Mouse (Mus musculus) left cerebral cortex, postnatal 14 days (tissue): Measurements from ENCODE around the gene Gm6525. TPM values are rescaled to one million over a fixed set of nuclear protein-coding genes. Genes with fewer than 3 reads are reported as not detected.
A peak's percentile ranks its signal among the peaks of the same experiment; 100 is the strongest.

ENCODE experiments used
- DNase-seq, 2 experiments: peaks; one replicate each; pipeline ENCODE4 v3.0.0; 2021 to 2022; ENCODE audit warnings: low spot score in 2 of 2, mixed read lengths in 1 of 2
- intact Hi-C: fragments of 180-260 bp; cut with DNase I; formaldehyde crosslinking; loops from one replicate; pipeline ENCODE4 v1.15.1; 2025
- long read RNA-seq, 2 experiments: library from polyadenylated mRNA; stranded (forward); transcript quantifications; one replicate each; pipeline ENCODE4 v2.0.0; 2021
- total RNA-seq, 2 experiments: library from RNA; stranded (reverse); gene quantifications; 2 replicates each; pipeline ENCODE4 v1.2.3; 2021

Gene Gm6525
- under 1 TPM in 1 of 2 experiments, not detected in 1; 0.35 TPM for total RNA-seq
- long read RNA-seq, experiment 1, partial matches to known transcripts, result 0 of 1 reads
- long read RNA-seq, experiment 1, other reads (novel, unspliced or antisense), result 0 of 1 reads
- long read RNA-seq, experiment 2, result 0 reads

DNA sequence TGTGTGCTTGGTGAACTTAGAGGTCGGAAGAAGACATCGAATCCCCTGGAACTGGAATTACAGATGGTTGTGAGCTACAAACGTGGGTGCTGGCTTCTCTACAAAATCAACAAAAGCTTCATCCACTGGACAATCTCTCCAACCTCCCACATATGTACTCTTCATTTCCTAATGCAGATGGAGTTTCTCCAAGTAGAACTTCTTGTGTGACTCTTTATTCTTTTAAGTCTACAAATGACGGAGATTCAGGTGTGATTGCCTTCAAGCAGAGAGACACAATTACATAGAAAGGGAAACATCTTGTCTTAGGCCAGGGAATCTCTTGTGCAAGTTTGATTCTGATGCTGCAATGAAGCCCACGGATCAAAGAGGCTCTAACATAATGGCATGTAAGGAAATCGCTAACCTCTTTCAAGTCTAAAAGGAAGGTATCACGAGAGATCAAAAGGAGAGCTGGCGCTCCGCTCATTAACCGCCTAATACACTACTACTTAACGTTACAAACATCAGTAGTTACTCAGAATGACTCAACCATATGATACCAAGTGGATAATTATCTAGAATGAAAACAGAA is at the start of gene Gm6525:
TSS of gene Gm6525 (plus strand) at position 524 of the 574 bp plus-strand sequence.
- DNase-seq, result no peak
- intact Hi-C loops, result loop anchor here (2.0 to 10.0 kb wide), 3 partner anchors 131 to 371 kb away; no protein-coding TSS in a partner anchor

- intact Hi-C loops, result no loop called here
- DNase-seq, result no peak
Measured at GRCm38 (mm10) chr3:84125704-84126289, 48.1 kb upstream of the Gm6525 start.

GRCm38 (mm10) chr3:84126721-84127120 is 47.2 kb upstream of the Gm6525 start:
- intact Hi-C loops, result no loop called here
- no peak for DNase-seq

GRCm38 (mm10) chr3:84127431-84127830 is 46.5 kb upstream of the Gm6525 start:
- intact Hi-C loops, result no loop called here
- peak; percentile 13 to 28 for DNase-seq

DNA sequence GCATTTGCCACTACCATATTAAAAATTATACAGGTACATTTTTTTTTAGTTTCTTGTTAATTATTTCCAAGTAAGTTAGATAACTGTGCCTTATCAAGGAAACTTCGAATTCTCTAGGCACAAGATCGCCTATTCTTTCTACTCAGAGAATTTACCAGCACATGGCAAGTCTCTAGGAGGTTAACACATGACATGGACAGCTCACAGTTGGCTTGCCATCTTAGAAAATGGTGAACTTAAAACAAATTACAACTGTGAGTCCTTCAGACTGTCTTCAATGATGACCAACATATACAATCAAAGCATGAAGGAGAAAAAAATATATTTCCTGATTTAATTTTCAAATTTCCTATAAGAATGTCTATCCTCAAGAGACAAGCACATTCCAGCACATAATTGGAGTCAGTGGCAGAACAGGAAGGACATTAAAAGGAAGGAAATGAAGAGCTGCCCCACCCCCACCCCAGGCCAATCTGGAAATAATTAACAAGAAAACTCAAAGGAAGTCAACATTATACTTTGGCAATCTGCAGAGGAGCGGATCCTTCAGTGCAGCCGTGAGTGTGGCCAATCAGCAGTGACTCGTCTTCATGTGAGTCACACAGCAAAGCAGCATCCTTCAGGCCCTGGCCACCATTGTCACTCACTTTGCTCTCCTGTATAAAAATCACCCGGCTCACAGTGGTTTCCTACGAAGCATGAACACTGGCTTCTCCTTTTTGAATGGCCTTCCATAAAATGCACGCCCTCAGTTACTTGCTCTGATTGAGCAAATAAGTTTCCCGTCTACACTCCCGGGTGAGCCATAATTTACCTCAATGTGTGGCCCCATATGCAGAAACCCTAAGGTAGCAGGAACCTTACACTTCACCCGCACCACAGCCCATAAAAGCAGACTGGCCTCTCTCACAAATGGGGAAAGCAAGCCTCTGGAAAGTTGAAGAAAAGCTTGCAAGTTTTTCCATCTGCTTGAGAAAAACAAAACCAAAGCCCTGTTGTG is 44.7 kb upstream of the Gm6525 start:
- intact Hi-C loops, result no loop called here
- DNase-seq, result no peak

GRCm38 (mm10) chr3:84130776-84131175 is 43.1 kb upstream of the Gm6525 start:
- intact Hi-C loops, result no loop called here
- DNase-seq, result no peak

- intact Hi-C loops, result no loop called here
- no peak for DNase-seq
Measured at GRCm38 (mm10) chr3:84131369-84131768, 42.5 kb upstream of the Gm6525 start.

GRCm38 (mm10) chr3:84135387-84135786 is 38.5 kb upstream of the Gm6525 start:
- no peak for DNase-seq
- intact Hi-C loops, result no loop called here

DNA sequence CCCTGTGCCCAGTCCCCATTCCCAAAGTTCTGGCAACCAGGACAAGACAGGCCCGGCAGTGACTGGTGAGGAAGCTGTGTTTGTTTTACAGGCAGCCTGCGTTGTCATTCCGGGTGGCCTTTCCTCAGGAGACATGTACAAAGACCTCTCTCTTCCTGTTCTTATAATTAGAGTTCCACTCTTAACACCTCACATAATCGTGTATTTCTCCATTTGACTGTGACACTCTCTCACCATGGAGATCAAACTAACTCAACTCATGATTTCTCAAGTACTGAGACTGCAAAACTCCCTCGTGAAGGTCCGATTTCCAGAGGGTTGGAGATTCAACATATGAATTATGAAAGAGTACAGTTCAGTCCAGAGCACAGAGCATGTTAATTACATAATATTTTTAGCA is 38.0 kb upstream of the Gm6525 start:
- intact Hi-C loops, result no loop called here
- no peak for DNase-seq

DNA sequence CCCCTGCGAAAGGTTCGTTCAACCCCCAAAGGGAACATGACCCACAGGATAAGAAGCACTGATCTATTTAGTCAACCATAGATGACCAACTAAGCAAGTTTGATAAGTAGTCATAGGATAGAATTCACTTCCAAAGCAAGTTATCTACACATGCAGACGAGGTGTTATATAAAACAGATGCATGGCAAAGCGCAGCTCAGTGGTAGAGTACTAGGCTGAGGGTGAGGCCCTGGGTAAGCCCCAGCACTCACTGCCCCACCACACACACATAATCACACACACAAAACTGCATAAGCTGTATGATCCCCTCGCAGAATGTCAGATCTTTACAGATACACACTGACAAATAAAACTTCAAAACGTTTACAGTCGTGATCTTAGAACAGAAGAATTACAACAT is 37.4 kb upstream of the Gm6525 start:
- no peak for DNase-seq
- intact Hi-C loops, result no loop called here

DNA sequence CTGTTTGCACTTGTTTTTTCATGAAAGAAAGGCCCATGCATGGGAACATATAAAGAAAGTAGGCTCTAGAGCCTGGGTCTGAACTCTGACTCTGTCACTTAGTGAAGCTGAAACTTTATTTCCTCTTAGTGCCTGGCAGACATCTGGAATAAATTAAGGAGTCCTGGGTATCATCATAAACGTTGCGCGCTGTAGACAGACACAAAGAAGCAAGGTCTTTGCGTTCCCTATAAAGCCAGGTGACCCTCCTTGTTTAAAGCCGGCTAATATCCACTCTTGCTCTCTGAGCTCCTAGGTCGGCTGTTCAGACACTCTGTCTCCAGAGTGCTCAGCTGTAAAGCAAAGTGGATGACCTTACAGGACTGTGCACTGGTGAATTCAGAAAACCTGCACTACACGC is 33.0 kb upstream of the Gm6525 start:
- intact Hi-C loops, result no loop called here
- no peak for DNase-seq

DNA sequence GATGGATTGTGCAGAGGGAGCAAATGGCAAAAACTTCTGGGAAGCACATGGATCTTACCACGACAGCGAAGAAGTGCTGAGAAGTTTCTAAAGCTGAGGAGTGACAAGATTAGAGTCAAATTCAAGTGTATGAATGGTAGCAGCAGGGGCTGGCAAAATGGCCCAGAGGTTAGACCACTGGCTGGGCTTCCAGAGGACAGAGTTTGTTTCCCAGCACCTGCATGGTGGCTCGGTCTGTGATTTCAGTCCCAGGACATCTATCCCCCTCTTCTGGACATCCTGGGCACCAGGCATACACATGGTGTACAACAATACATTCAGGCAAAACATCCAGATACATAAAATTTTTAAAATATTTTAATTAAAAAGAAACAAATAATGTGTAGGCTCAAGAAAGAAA is 24.1 kb upstream of the Gm6525 start:
- no peak for DNase-seq
- intact Hi-C loops, result loop anchor here (10.0 kb wide), 1 partner anchor 235 kb away; no protein-coding TSS in a partner anchor

DNA sequence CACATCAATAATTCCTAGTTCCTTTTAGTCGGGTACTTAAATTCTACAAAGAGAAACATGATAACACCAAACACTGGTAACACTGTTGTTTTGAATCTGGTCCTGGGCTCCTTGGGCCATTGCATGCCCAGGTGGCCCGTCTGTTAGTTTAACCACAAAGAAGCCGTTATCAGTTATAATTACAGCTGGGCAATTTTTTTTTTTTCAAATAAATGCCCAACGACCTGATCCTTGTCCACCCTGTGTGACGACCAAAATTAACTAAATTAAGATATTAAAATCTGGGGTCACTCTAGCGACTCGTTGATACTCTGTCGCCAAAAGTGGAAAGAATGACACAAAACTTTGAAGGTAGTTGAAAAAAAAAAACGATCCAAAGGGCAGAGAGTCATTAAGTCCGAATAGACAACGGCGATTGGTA is 19.2 kb upstream of the Gm6525 start:
- no peak for DNase-seq
- intact Hi-C loops, result loop anchor here (5.0 to 10.0 kb wide), 2 partner anchors 117 to 240 kb away; no protein-coding TSS in a partner anchor

DNA sequence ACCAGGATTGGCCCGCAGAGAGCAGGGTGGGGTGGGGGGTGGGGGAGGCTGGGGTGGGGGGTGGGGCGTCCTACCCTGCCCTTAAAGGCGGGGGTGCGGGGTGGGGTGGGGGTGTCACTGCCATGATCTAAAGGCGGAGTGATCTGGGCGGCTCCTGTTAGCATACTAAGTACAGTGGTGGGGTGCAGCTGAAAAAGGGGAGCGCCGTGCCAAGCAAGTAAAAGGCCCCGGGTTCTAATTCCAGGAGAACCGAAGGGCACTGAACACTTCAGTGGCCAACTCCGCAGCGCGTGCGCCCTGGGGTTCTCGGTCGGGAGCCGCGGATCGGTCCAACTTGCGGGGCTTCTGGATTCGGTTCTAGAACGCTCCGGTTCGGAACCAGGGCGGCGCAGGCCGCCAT is 18.8 kb upstream of the Gm6525 start:
- DNase-seq, result peak in 1 of 2 experiments; percentile 39
- intact Hi-C loops, result loop anchor here (5.0 to 10.0 kb wide), 2 partner anchors 118 to 240 kb away; no protein-coding TSS in a partner anchor

GRCm38 (mm10) chr3:84155558-84156006 is 18.3 kb upstream of the Gm6525 start, which contains the start of gene Mnd1:
Gene Mnd1 (minus strand): TSS chr3:84155786.
- peak; percentile 96 for DNase-seq
- intact Hi-C loops, result loop anchor here (1.0 to 10.0 kb wide), 3 partner anchors 118 to 241 kb away; no protein-coding TSS in a partner anchor

DNA sequence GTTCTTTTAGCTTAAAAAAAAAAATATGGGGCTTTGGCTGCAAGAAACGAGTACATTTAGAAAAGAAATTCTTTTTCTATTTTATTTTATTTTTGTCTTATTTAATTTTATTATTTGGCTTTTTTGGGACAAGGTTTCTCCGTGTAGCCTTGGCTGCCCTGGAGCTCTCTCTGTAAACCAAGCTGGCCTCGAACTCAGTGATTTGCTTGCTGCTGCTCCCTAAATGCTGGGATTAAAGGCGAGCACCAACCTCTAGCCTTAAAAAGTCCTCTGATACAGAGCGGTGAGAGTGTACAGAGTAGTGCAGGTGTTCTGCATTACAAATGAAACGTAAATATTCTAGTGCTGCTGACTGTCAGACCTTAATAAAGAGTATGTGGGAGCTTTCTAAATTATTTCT is 17.8 kb upstream of the Gm6525 start:
- intact Hi-C loops, result loop anchor here (1.0 to 10.0 kb wide), 3 partner anchors 119 to 241 kb away; no protein-coding TSS in a partner anchor
- DNase-seq, result no peak

DNA sequence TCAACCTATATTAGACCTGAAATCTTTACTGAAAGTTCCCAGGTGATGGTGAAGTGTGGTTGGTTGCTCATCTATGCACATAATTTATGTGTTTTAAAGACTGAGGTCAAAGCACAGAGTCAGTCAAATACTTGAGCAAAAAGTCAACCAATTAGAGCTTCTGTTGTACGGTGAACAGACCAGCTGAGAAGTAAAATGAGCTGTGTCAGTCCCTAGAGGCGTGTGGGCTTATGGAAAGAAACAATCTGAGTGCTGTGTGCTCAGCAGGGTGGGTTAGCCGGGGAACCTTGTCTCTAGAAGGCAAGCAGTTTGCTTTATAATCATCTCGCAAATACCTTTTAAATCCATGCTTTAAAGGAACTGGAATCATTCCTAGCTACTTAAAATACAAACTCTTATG is 16.9 kb upstream of the Gm6525 start:
- intact Hi-C loops, result loop anchor here (5.0 to 10.0 kb wide), 2 partner anchors 120 to 242 kb away; no protein-coding TSS in a partner anchor
- no peak for DNase-seq

DNA sequence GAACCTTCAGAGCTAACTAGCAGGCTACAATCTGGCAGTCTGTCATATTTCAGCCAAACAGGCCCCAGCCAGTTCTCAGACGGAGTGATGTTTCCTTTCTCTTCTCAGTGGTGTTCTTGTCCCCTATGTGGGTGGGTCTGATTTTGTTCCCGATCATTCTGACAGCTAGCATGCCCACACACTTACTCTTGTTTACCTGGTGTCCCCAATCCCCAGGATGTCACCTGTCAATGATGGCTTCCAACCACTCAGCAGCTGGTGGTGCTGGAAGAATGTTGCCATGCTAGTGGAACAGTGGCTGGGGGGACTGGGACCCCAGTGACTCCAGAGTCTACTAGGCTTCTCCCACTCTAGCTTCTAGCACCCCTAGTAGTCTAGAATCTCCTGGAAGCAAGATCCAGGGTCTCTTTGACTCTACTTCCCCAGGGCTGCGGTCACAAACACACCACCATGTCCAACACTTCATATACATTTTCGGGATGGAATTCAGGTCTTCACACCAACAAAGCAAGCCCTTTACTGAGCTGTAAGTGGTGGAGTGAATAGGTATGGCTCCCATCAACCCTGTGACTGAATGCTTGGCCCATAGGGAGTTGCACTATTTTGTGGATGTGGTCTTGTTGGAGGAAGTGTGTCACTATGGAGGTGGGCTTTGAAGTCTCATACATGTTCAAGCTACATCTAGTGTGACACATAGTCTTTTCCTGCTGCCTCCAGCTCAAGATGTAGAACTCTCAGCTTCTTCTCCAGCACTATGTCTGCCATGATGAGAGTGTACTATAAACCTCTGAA is 16.1 kb upstream of the Gm6525 start:
- intact Hi-C loops, result loop anchor here (5.0 to 10.0 kb wide), 2 partner anchors 120 to 243 kb away; no protein-coding TSS in a partner anchor
- DNase-seq, result peak in 1 of 2 experiments; percentile 44
